Mouse (Mus musculus) retina, adult 2 months (tissue): ENCODE data around the gene Relt.

Source experiments
- DNase-seq: peaks from one replicate; pipeline ENCODE4 v3.0.0-alpha.2; 2012; ENCODE audit warnings: low read depth, low spot score

The Relt gene

GRCm38 (mm10) chr7:100845412-100845811 is 17.8 kb downstream of the Relt start:
- DNase-seq = no peak

- DNase-seq = no peak
These were observed 18.2 kb downstream of the Relt start for GRCm38 (mm10) chr7:100845026-100845400.

GRCm38 (mm10) chr7:100844385-100845025 is 18.7 kb downstream of the Relt start:
- no peak for DNase-seq

- no peak for DNase-seq
These were observed 19.4 kb downstream of the Relt start for GRCm38 (mm10) chr7:100843866-100844265.

GRCm38 (mm10) chr7:100842175-100842574 is 21.1 kb downstream of the Relt start:
- DNase-seq = no peak

GRCm38 (mm10) chr7:100841608-100842007 is 21.6 kb downstream of the Relt start:
- DNase-seq = no peak

GRCm38 (mm10) chr7:100840906-100841305 is 22.3 kb downstream of the Relt start:
- no peak for DNase-seq

- no peak for DNase-seq
These were observed 23.4 kb downstream of the Relt start for GRCm38 (mm10) chr7:100839632-100840402.

- DNase-seq = no peak
These were observed 25.5 kb downstream of the Relt start for GRCm38 (mm10) chr7:100837701-100838100.

GRCm38 (mm10) chr7:100836657-100837056 is 26.6 kb downstream of the Relt start:
- DNase-seq = no peak

- DNase-seq = no peak
These were observed 27.5 kb downstream of the Relt start for GRCm38 (mm10) chr7:100835711-100836110.

GRCm38 (mm10) chr7:100835168-100835567 is 28.1 kb downstream of the Relt start:
- DNase-seq = no peak

- no peak for DNase-seq
These were observed 29.4 kb downstream of the Relt start for GRCm38 (mm10) chr7:100833859-100834258.

- no peak for DNase-seq
These were observed 34.7 kb downstream of the Relt start for GRCm38 (mm10) chr7:100828549-100828948.

GRCm38 (mm10) chr7:100824661-100825060 is 38.6 kb downstream of the Relt start:
- DNase-seq = no peak

- no peak for DNase-seq
These were observed 44.7 kb downstream of the Relt start for GRCm38 (mm10) chr7:100818401-100819064.

- DNase-seq = no peak
These were observed 45.8 kb downstream of the Relt start for GRCm38 (mm10) chr7:100817442-100817760.

- no peak for DNase-seq
These were observed 46.3 kb downstream of the Relt start for GRCm38 (mm10) chr7:100816759-100817441.

GRCm38 (mm10) chr7:100815900-100816570 is 47.2 kb downstream of the Relt start:
- no peak for DNase-seq

GRCm38 (mm10) chr7:100812641-100813040 is 50.6 kb downstream of the Relt start:
- no peak for DNase-seq

GRCm38 (mm10) chr7:100811912-100812311 is 51.3 kb downstream of the Relt start:
- DNase-seq = no peak

- no peak for DNase-seq
These were observed 57.9 kb downstream of the Relt start for GRCm38 (mm10) chr7:100805391-100805790.
